Mouse (Mus musculus) lung, postnatal 14 days (tissue): ENCODE results near the gene Atp2a3.

Experiments
- DNase-seq: peaks from one replicate; pipeline ENCODE4 v3.0.0; 2021

Atp2a3 gene

DNA sequence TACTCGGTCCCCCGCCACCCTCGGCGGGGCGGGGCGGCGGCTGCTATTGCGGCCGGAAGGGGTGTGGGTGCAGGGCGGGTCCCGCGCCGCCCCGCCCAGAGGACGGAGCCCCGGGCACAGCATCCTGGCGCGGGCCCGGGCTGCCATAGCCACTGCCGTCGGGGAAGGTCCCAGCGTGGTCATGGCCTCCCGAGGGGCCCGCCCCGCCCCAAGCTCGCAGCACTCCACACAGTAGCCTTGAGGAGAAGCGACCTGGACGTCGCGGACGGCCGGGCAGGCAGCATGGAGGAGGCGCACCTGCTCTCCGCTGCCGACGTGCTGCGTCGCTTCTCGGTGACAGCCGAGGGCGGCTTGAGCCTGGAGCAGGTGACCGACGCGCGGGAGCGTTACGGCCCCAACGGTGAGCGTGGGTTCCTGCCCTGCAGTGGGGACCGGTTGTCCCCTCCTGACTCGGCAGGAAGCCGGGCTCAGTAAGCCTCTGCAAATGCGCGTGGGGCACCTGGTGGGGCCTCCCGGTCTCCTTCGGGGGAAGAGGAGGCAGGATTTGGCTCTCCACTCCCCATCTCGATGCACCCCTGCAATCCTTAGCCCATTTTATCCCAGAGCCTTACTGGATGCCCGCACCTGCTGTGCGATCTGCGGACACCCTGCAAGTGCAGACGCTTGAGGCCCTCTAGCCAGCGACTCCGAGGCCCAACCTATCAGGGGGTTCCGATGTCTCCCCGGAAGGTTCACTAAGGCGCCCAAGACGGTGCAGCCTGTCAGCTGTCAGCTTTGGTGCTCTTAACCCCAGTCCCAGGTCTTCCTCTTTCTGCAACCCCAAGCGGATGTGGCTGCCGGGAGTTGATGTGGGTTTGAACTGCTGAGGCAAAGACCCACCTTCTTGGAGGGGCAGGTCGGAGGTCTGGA, at the start of gene Atp2a3:
TSS of gene Atp2a3 (plus strand) at position 98 of the 909 bp plus-strand sequence.
- peak; percentile 73 for DNase-seq

- peak; percentile 57 for DNase-seq
Observed at GRCm38 (mm10) chr11:72917299-72917996, 43.5 kb upstream of the Atp2a3 start.

GRCm38 (mm10) chr11:72923116-72923515, 37.9 kb upstream of the Atp2a3 start:
- DNase-seq: peak; percentile 49

DNA sequence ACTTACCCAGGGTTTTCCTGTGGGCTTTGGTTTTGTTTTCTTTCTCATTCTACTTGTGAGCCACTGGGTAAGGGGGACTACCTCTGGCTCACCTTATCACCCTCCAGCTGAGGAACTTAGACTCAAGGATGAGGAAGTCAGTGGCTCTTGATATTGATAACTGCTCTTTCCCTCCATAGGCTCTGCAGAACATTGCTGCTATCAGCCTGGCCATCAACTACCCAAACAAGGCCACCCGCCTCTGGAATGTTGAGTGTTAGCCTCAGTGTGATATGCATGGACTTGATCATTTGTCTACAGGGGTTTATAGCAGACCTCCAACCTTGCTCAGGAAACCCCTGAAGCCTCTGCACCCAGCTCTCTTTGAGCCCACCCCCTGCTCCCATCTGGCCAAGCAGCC, 36.5 kb upstream of the Atp2a3 start:
- no peak for DNase-seq

DNA sequence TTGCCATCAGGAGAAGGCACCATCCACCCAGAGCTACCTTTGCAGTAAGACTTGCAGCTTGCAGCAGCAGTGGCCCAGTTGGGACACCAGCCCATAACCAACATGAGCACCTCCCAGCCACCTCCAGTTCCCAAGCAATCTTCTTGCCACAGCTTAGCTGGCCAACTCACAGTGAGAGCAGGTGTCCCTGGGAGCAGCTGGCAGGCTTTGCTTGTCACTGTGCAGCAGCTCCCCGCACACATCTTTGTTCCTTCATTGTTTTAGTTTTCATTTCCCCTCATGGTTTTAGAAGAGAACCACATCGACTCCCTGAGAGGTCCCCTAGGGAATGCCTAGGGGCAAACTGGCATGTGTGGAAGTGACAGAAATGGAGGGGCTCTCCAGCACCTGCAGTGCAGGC, 35.9 kb upstream of the Atp2a3 start:
- no peak for DNase-seq

DNA sequence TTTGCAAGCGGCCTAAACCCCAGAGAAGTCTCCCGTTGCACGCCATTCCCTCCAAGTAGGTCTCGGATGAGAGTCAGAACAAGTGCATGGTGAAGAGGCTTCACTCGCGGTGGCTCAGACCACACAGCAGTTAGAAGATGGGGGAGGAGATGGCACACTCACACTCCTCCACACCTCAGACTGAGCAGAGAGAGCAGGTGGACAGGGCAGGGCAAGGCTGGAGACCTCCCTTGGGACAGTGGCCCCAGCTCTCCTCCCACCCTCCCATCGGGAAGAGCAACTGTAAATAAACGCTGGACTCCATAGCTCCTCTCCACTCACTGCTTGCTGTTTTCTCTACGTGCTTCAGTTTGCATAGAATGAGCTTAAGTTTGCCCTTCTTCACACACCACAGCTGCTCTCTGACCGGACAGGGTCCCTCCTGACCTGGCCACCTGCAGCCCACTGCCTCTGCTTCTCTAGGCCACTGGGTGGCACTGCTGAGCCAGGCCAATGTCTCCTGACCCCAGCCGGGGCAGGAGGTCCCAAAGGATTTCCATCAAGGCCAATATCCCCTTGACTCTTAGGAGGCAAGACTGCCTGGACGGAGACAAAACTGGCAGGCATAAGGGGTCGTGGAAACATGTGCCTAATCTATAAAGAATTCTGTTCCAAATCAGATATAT, 34.6 kb upstream of the Atp2a3 start:
- DNase-seq: peak; percentile 79

DNA sequence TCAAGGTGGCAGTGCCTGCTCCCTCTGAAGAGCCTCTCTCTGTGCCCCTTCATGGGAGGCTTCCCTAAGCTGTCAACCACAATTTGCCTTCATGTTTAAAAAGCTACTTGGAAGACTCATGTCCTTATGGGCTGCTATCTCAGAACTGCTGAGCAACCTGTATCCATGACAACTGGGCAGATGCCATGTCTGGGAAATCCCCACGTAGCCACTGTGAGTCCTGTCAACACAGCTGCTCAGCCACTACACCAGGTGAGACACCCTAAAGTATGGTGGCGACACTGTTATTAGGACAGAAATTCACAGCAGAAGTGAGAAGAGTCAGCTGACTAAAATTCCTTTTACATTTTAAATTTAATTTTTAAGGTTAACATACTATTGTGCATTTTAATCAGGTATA, 32.5 kb upstream of the Atp2a3 start:
- no peak for DNase-seq

DNA sequence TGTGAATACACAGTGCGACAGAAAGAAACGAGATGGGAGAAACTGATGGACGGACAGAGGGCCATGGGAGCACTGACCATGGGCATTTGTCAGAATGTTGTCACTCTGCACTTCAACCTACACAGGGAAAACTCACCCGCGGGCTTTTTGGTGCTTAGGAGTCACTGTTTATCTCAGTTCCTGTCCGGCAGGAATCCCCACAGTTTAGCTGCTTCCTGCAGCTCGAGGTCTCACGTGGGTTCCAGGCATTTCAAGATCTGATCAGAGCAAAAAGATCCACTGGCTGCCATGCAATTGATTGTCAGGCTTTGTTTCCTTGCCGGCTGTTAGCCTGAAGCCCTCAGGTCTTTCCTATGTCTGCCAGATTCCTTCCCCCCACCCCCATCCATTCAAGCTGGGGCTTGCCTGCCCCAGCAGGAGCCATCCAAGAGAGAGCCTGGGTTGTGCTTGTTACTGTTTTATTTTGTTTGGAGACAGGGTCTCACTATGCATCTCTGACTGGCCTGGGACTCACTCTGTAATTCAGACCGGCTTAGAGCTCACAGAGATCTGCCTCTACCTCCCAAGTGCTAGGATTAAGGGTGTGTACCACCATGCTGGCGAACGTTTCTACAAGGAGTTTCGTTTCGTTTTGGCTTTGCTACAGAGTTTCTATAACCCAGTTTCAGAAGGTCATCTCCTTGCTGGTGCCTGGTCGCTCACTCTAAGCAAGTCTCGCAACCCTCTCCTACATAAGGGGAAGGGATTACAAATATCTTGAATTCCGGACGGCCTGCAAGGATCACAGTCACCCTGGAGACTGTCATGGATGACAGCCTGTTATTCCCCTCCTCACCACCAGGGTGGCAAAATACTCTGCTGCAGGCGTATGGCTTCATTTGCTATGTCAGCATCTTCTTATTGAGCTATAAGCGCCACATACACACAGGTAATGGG, 20.5 kb upstream of the Atp2a3 start:
- DNase-seq: peak; percentile 70

- peak; percentile 54 for DNase-seq
Observed at GRCm38 (mm10) chr11:72944996-72945793, 15.8 kb upstream of the Atp2a3 start.

DNA sequence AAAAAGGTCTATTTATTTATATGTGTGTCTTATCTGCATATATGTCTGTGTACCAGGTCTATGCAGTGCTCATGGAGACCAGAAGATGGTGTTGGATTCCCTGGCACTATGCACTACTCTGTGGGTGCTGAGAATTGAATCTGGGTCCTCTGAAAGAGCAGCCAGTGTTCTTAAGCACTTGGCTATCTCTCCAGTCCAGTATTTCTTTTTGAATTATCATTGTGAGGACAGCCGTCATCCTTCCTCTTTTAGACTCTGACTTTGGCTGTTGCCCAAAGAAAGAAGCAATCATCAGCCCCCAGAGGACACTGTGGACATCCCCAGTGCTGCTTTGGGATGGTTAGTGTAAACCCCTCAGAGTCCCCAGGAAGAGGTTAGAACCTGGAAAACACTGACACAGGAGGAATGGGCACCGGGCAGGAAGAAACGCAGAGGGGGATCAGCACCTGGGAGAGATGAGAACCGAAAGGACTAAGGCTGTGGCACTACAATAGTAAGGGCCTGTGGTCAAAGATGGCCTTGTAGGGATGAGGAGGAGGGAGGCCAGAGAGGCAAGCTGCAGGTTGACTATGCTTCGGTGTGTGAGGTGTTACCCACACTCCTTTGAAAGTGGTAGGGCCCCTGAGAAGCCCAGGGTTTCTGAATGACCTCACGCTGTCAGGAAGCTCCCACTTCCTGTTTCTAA, 15.0 kb upstream of the Atp2a3 start:
- peak; percentile 45 for DNase-seq

DNA sequence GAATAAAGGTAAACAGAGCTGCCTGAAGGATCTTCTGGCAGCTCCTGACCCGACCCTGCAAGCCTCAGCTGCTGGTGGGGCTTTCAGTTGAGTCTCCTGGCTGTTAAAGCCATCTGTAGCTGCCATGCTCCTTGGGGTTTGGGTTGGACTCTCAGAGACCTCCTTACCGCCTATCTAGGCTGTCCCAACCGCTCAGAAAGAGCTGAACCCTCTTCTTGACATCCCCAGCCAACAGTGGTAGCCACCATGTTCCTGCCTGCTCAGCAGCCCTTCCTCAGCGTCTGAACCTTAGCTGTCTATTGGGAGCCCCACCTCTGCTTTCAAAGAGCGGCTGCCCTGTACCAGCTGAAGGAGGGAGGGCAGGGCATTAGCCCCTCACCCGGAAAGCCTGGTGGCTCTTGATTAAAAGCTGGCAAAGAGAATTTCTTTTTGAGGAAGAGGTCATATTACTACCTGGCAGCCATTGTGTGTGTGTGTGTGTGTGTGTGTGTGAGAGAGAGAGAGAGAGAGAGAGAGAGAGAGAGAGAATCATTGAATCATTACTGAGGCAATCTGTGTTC, 14.3 kb upstream of the Atp2a3 start:
- no peak for DNase-seq

- no peak for DNase-seq
Observed at GRCm38 (mm10) chr11:72947840-72948239, 13.1 kb upstream of the Atp2a3 start.

DNA sequence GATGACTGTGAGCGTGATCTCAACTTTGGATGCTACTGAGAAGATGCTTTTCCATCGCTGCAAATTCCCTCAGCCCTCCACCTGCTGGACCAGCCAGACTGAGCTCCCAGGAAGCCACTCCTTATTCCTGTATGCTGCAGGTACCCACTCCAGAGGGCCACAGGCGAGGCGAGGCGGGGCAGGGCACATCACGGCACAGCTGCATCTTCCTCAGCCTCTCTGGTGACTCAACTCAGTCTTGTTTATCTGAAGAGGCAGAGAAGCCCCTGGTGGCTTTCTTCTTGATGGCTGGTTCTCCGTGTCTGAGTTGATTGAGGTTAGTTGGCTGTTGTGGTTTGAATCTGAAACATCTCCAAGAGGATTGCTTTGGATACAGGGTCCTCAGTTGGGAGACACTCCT, 12.7 kb upstream of the Atp2a3 start:
- no peak for DNase-seq

- DNase-seq: peak; percentile 58
Observed at GRCm38 (mm10) chr11:72951137-72952000, 9.6 kb upstream of the Atp2a3 start.

GRCm38 (mm10) chr11:72952226-72952625, 8.7 kb upstream of the Atp2a3 start:
- DNase-seq: peak; percentile 69

DNA sequence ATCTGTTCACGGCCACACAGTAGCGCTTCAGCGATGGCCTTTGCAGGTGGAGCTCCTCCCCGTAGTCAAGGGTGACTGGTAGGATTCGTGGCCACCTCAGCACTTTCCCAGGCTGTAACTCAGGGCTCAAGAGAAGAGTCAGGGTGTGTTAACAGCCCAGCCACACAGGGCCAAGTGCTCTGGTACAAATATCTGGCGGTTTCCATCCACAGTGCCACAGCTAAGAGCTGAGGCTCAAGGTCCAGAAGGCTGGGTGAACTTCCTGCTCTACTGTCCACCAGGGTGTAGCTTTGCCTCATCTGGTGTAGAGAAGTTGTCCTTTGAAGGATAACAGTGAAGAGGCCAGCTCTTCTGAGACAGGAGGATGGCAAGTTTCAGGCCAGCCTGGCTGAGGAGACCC, 8.3 kb upstream of the Atp2a3 start:
- no peak for DNase-seq

- DNase-seq: no peak
Observed at GRCm38 (mm10) chr11:72953116-72953439, 7.9 kb upstream of the Atp2a3 start.

DNA sequence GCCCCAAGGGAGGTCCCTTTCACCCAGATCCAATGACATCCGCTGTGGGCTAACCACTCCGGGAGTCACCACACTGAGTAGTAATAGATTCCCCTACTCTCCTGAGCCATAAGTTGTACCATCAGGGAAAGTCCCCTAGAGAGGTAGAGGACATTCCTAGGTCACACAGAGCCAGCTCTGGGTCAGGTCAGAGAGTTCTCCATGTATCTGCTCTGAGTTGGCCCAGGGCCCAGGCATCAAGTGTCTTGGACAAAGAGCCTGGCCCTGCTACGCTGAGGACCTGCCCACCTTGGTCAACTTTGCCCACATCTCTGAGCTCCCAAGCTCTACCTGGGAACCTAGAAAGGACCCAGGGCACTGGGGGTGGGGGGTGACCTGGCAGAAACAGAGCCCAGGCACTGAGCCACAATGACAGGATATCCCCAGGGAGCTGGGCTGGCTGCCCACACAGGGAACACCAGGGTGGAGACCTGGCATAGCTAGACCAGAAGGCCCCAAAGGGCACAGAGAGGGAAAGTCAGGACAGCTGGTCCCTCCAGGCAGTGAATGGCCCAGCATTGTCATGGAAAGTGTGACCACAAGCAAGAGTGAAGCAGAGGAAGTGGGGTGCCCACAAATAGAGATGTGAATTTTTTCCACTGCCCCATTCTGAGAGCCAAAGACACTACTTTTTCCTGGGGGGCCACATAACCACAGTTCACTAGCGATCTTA, 7.4 kb upstream of the Atp2a3 start:
- peak; percentile 85 for DNase-seq

GRCm38 (mm10) chr11:72954216-72954615, 6.8 kb upstream of the Atp2a3 start:
- DNase-seq: no peak
